In the genomic region with DNA sequence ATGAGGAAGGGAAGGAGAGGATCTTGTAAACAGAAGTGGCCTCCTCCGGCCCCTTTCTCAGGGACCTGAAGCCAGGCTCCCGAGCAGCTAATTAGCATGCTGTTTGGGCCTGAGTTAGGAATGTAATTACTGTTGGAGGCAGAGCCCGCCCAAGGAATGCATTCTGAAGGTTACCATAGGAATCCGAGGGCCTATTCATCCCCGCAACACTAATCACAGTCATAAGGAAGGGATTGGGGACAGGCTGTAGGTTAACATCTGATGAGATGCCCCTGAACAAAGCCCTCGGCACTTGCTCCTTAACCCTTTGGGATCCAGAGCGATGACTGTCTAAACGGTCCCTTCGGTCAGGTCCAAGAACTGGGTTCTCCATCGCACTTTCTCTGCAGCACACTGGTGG, we compare ENCODE assay signal across 9 mouse cellular contexts. TPM values are rescaled to one million over a fixed set of nuclear protein-coding genes. Genes with fewer than 3 reads are reported as not detected.
DNase-seq lines count a peak whose midpoint lies in the region; ATAC-seq and TF ChIP-seq lines count a peak whose summit lies in the region.
"Had no signal": no experiment of that assay in that cellular context is flagged by ENCODE, and none has a peak within 500 bp of the region (broad histone marks: within the 10 kb centered on the region; RNA-seq: fewer than 3 reads in every experiment).

No protein-coding gene starts in this region.

- H3K36me3 ChIP-seq in embryonic facial prominence, embryonic 13.5 days: no peaks in the 10 kb centered on the region
- H3K36me3 ChIP-seq in hindbrain, postnatal 0 days (ENCODE audit: insufficient read depth, low read length): no peaks in the 10 kb centered on the region
- H3K36me3 ChIP-seq in midbrain, postnatal 0 days (ENCODE audit: insufficient read depth, low read length): no peaks in the 10 kb centered on the region
- H3K36me3 ChIP-seq in liver, postnatal 0 days (replicated peaks; ENCODE audit: insufficient read depth, low read length): no peaks in the 10 kb centered on the region

- H3K9me3 ChIP-seq in embryonic facial prominence, embryonic 13.5 days: no peaks in the 10 kb centered on the region
- no peaks in the 10 kb centered on the region for H3K9me3 ChIP-seq in hindbrain, postnatal 0 days (ENCODE audit: low read length)
- no peaks in the 10 kb centered on the region for H3K9me3 ChIP-seq in midbrain, postnatal 0 days (ENCODE audit: low read length)
- no peaks in the 10 kb centered on the region for H3K9me3 ChIP-seq in liver, postnatal 0 days (ENCODE audit: low read length)

- ATAC-seq in embryonic facial prominence, embryonic 13.5 days (ENCODE audit: insufficient number of reproducible peaks, insufficient read depth, low FRiP score, low TSS enrichment, low read depth): no peak
- peak; percentile 82 for ATAC-seq in hindbrain, postnatal 0 days
- ATAC-seq in midbrain, postnatal 0 days (ENCODE audit: low FRiP score): no peak
- ATAC-seq in liver, postnatal 0 days: no peak

- peaks cover 63% of the 10 kb centered on the region for H3K4me1 ChIP-seq in embryonic facial prominence, embryonic 13.5 days
- peaks cover 19% of the 10 kb centered on the region for H3K4me1 ChIP-seq in hindbrain, postnatal 0 days (ENCODE audit: insufficient read depth, low read length)
- peaks cover 3% of the 10 kb centered on the region; the same call in 1 of the 2 replicates for H3K4me1 ChIP-seq in midbrain, postnatal 0 days (ENCODE audit: insufficient read depth, low read length)
- H3K4me1 ChIP-seq in liver, postnatal 0 days (ENCODE audit: insufficient read depth): no peaks in the 10 kb centered on the region

- peaks cover 24% of the 10 kb centered on the region for H3K27me3 ChIP-seq in embryonic facial prominence, embryonic 13.5 days
- peaks cover 4% of the 10 kb centered on the region; the same call in 1 of the 2 replicates for H3K27me3 ChIP-seq in hindbrain, postnatal 0 days (ENCODE audit: insufficient read depth, low read length)
- peaks cover 5% of the 10 kb centered on the region; the same call in 1 of the 2 replicates for H3K27me3 ChIP-seq in midbrain, postnatal 0 days (ENCODE audit: insufficient read depth, low read length)
- H3K27me3 ChIP-seq in liver, postnatal 0 days (ENCODE audit: insufficient read depth, low read length): no peaks in the 10 kb centered on the region

- 13% methylated on average over 10 of the region's 10 CpGs for WGBS in embryonic facial prominence, embryonic 13.5 days
- WGBS in hindbrain, postnatal 0 days: 20% methylated on average over 10 of the region's 10 CpGs
- WGBS in midbrain, postnatal 0 days: 19% methylated on average over 10 of the region's 10 CpGs
- 67% methylated on average over 10 of the region's 10 CpGs for WGBS in liver, postnatal 0 days (ENCODE audit: insufficient replicate concordance)

- H3K27ac ChIP-seq in embryonic facial prominence, embryonic 13.5 days: peak overlapping the region; percentile 39
- peak overlapping the region; percentile 62; the same call in 1 of the 2 replicates for H3K27ac ChIP-seq in hindbrain, postnatal 0 days
- no peak overlapping the region for H3K27ac ChIP-seq in midbrain, postnatal 0 days (ENCODE audit: low read depth, low read length)
- no peak overlapping the region for H3K27ac ChIP-seq in liver, postnatal 0 days (ENCODE audit: low read depth)

- peak; percentile 10 for DNase-seq in brain, adult 2 months (ENCODE audit: low read depth, low spot score)
- DNase-seq in hindbrain, postnatal 0 days (ENCODE audit: low spot score): peak; percentile 74
- peak; percentile 74 for DNase-seq in midbrain, postnatal 0 days (ENCODE audit: low spot score)
- DNase-seq in liver, postnatal 0 days: no peak
- DNase-seq in heart, postnatal 36 days: no peak
- no peak for DNase-seq in right cerebral cortex, postnatal 4 days
- DNase-seq: cerebellum, postnatal 14 days; heart, adult 11 months had no signal

- TF ChIP-seq CTCF in hindbrain, postnatal 0 days (IDR thresholded peaks at IDR 0.05; ENCODE audit: low read depth): no peak
- TF ChIP-seq CTCF in midbrain, postnatal 0 days (IDR thresholded peaks at IDR 0.05): no peak
- no peak for TF ChIP-seq CTCF in liver, postnatal 0 days (IDR thresholded peaks at IDR 0.05; ENCODE audit: low read depth)

- peak overlapping the region; percentile 51; the same call in 1 of the 2 replicates for H3K9ac ChIP-seq in embryonic facial prominence, embryonic 13.5 days
- H3K9ac ChIP-seq in hindbrain, postnatal 0 days (replicated peaks; ENCODE audit: low read length): no peak overlapping the region
- H3K9ac ChIP-seq in midbrain, postnatal 0 days (replicated peaks; ENCODE audit: low read length, poor library complexity, severe bottlenecking): no peak overlapping the region
- H3K9ac ChIP-seq in liver, postnatal 0 days (replicated peaks): no peak overlapping the region

- intact Hi-C loops in heart, postnatal 36 days (cut with DNase I): no loop called here

- TF ChIP-seq EP300 in liver, postnatal 0 days (IDR thresholded peaks at IDR 0.05; ENCODE audit: low read depth): no peak

- no peak overlapping the region for H3K4me3 ChIP-seq in embryonic facial prominence, embryonic 13.5 days
- H3K4me3 ChIP-seq in hindbrain, postnatal 0 days (ENCODE audit: low read length): no peak overlapping the region
- no peak overlapping the region for H3K4me3 ChIP-seq in midbrain, postnatal 0 days (ENCODE audit: low read depth, low read length)
- H3K4me3 ChIP-seq in liver, postnatal 0 days (ENCODE audit: low read depth, low read length): no peak overlapping the region

- H3K4me2 ChIP-seq in embryonic facial prominence, embryonic 13.5 days: no peak overlapping the region
- no peak overlapping the region for H3K4me2 ChIP-seq in hindbrain, postnatal 0 days (ENCODE audit: low read depth, low read length)
- no peak overlapping the region for H3K4me2 ChIP-seq in midbrain, postnatal 0 days (ENCODE audit: low read depth, low read length, poor library complexity, severe bottlenecking)
- no peak overlapping the region for H3K4me2 ChIP-seq in liver, postnatal 0 days (ENCODE audit: low read depth, low read length)

RNA-seq across cellular contexts. Expression of gene Prdm16, which starts 36.7 kb away (rescaled TPM):
- polyA plus RNA-seq in embryonic facial prominence, embryonic 13.5 days (2015; fragmentation: Nextera tagmentation; extraction: Ambion mirVana): 39.0 and 46.0 TPM in 2 replicates
- total RNA-seq in hindbrain, postnatal 0 days (2014; rRNA removed): 5.3 and 5.8 TPM in 2 replicates
- 10.3 and 10.5 TPM in 2 replicates for polyA plus RNA-seq in hindbrain, postnatal 0 days (2015; fragmentation: Nextera tagmentation; extraction: Ambion mirVana)
- 10.7 and 13.4 TPM in 2 replicates for total RNA-seq in midbrain, postnatal 0 days (2014; rRNA removed)
- 9.3 and 12.0 TPM in 2 replicates for polyA plus RNA-seq in midbrain, postnatal 0 days (2015; fragmentation: Nextera tagmentation; extraction: Ambion mirVana)
- 0.75 and 2.2 TPM in 2 replicates for polyA plus RNA-seq in liver, postnatal 0 days (2015; fragmentation: Nextera tagmentation; extraction: Ambion mirVana)
- 10 to 100 TPM; 11.7 to 13.8 TPM for total RNA-seq in heart, postnatal 36 days (2021)

Comparison
In these comparisons a context has a peak if more than half of its experiments do, and no peak if none do; other contexts are left out.
1. DNase-seq: peak in brain, adult 2 months (single experiment), hindbrain, postnatal 0 days (single experiment) and midbrain, postnatal 0 days (single experiment); none in liver, postnatal 0 days (single experiment), heart, postnatal 36 days (0 of 2) and right cerebral cortex, postnatal 4 days (single experiment).
2. H3K27ac ChIP-seq: peak in embryonic facial prominence, embryonic 13.5 days (single experiment) and hindbrain, postnatal 0 days (single experiment); none in midbrain, postnatal 0 days (single experiment) and liver, postnatal 0 days (single experiment).